Mouse (Mus musculus) retina, postnatal 7 days (tissue): ENCODE results near the gene Crisp4.
A peak's percentile ranks its signal among the peaks of the same experiment; 100 is the strongest.

Source experiments
- DNase-seq: peaks from one replicate; pipeline ENCODE4 v3.0.0-alpha.2; 2012; ENCODE audit warnings: low read depth, low spot score

Crisp4 gene

GRCm38 (mm10) chr1:18145802-18146201 lies at the start of gene Crisp4:
Gene Crisp4 (minus strand): TSS chr1:18145902.
- DNase-seq = no peak

DNA sequence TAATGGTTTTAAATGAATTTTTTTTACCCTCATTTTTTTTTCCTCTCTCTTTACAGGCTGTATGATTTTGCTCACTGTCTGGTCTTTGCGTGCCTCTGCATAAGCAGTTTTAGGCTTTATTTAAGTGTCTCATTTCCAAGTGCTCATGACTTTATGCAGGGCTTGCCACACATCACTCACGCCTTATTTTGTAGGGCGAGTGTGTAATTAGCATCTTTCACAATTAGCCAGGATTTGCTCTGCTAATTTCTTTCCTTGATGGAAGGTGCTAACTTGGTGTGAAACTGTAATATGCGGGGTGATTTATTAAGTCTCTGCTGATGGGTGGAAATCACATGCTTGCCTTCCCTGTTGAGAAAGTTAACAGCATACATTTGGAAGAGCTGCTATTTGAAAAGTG lies 46.0 kb upstream of the Crisp4 start:
- DNase-seq = no peak

DNA sequence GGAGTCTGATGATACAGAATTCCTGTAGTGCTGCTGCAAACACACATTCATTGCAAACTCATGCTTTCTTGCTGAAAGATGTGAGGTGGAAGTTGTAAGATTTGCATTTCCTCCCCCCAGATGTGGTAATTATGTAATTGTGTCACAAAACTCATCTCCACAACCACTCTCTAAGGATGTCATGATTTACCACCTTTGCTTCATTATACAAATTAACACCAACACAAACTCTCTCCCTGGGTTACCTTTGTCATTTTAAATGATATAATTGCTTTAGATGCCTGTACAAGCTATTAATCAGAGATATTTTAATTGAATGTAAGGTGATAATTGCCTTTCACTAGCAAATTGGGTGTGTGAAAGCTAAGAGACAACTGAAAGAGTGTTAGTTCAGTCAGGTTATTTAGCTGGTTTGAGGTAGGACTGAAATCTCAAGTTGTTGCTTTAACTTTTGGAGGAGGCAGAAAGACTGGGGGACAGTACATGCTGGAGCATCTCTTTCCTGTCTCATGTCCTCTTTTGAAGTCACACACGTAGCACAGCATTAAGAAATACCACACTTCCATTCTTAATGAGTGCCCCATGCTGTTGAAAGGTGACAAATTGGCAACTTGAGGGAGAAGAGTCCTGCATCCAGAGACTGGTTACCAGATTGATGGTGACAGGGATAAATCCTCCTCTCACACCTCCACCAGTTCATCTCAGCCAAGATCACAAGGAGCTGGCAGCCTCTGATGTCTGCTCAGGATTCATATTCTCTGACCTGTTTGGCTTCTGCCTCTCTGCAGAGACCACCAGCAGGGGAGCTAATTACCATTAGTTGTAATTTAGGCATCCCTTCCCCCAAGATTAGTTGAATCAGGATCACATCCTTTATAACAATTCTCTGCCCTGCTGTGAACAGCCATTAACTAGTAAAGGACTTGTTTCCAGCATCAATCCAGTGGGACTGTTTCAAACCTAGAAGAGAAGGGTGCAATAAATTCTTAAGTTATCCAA lies 45.3 kb upstream of the Crisp4 start:
- DNase-seq = no peak

GRCm38 (mm10) chr1:18181167-18181566 lies 35.5 kb upstream of the Crisp4 start:
- no peak for DNase-seq

- no peak for DNase-seq
Measured at GRCm38 (mm10) chr1:18170573-18170972, 24.9 kb upstream of the Crisp4 start.

DNA sequence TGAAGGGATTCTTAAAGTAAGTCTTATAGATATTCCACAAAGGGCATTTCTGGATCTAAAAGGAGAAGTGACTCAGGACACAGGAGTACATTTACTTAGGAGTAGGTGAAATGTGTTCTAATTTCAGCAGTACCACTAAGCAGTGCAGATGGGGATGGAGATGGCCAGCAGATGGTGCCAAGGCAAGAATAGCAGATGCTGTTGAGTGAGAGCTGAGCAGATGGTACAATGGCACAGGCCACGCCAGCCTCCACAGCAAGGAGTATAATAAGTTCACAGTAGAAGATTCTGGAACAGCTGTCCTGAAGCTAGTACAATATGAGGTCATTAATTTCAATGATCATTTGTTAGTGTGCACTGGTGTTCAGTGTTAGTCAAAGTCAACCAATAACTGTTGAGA lies 22.6 kb upstream of the Crisp4 start:
- DNase-seq = no peak

- no peak for DNase-seq
Measured at GRCm38 (mm10) chr1:18159082-18159481, 13.4 kb upstream of the Crisp4 start.

DNA sequence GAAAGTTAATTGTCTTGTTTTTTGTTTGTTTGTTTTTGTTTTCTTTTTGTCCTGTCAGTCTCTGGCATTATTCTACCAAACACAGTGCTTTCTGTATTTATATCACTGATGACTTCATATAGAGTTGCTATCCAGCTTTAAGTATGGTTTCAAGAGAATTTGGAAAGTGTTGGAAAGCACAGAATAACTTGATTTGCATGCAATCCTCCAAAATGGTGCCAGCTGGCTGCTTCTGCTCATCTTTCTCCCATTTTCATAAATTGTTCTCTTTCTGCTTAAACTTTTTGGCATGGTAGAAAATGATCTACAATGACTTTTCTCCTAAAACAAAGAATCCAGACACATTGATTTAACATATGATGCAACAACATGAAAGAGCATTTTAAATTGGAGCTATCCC lies 2.5 kb upstream of the Crisp4 start:
- DNase-seq = no peak

DNA sequence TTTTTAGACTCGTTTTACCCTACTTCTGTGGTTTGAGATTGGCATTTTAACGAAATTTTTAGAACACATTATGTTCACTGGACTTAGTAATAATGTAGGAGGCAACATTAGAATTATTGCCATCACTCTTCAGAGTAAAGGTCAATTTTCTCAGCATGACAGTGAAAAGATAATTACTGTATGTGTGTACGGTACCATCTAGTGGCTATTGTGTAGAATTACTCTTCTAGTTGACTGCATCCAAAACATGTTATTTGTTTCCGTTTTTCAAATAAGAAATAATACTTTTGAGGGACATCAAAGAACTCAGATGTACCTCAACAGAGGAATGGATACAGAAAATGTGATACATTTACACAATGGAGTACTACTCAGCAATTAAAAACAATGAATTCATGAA lies 14.0 kb downstream of the Crisp4 start:
- DNase-seq = no peak

- DNase-seq = no peak
Measured at GRCm38 (mm10) chr1:18129983-18130382, 15.7 kb downstream of the Crisp4 start.

DNA sequence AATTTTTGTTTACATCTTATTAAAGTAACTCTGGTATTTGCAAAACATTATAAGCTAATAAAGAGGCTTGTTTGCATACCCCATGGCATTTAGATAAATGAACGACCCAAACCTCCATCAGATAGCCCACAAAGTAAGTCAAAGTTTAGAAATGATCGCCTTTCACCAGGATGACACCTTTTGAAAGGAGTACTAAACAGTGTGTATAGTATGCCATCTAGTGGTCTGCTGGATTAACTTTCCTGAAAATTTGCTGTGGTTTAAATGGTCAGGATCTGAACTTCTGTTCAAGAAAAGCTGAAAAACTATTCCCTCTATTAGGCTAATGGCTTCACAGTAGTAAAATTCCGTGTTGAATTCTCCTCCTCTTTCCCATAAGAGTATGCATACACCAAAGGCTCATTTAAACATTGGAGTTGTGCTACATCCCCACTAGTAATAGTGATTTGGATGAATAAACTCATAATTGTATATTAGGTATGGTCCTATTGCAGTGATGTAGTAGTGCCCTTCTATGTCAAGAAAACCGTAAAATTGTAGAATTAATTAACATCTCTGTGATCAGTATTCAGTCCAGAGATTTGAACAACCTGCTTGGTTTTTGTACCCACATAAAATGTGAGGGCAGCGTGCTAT lies 38.9 kb downstream of the Crisp4 start:
- DNase-seq = peak; percentile 14

GRCm38 (mm10) chr1:18105866-18106529 lies 39.7 kb downstream of the Crisp4 start:
- DNase-seq = no peak

- DNase-seq = no peak
Measured at GRCm38 (mm10) chr1:18105029-18105865, 40.5 kb downstream of the Crisp4 start.
